Mouse (Mus musculus): Measurements from ENCODE around the gene Erp27.

Gene Erp27

DNA sequence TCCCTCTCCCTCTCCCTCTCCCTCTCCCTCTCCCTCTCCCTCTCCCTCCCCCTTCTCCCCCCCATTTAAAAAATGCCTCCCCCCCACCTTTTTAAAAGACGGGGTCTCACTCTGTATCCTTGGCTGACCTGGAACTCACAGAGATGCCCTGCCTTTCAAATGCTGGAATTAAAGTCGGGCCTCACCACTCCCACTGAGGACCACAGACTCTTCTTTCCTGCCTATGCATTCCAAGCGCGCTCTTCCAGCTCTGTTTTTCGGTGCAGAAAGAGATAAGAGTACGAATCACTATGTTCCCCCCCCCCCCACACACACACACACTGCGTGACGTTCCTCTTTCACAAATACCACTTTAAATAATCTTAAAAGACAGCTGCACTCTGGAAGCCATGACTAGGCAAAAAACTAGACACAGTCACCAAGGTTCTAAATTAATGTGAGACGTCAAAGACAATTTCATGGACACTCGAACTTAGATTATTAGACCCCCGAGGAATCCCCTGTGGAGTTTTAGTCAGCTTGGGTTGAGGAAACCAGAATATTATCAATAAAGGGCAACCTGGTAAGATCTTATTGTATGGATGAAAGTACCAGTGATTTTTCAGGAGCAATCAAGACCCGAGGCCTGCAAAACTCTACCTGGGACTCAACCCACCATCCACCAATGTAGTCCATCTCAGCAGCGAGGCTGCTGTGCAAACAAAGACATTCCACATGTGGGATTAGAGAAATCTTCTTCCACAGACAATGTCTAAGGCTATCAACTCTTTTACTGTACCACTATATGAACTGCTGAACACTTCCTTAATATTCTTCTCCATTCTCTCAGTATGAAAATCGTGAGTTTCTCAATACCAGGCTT, 17.6 kb upstream of the Erp27 start:
- no peak for DNase-seq (ENCODE audit: low read depth, low spot score)

DNA sequence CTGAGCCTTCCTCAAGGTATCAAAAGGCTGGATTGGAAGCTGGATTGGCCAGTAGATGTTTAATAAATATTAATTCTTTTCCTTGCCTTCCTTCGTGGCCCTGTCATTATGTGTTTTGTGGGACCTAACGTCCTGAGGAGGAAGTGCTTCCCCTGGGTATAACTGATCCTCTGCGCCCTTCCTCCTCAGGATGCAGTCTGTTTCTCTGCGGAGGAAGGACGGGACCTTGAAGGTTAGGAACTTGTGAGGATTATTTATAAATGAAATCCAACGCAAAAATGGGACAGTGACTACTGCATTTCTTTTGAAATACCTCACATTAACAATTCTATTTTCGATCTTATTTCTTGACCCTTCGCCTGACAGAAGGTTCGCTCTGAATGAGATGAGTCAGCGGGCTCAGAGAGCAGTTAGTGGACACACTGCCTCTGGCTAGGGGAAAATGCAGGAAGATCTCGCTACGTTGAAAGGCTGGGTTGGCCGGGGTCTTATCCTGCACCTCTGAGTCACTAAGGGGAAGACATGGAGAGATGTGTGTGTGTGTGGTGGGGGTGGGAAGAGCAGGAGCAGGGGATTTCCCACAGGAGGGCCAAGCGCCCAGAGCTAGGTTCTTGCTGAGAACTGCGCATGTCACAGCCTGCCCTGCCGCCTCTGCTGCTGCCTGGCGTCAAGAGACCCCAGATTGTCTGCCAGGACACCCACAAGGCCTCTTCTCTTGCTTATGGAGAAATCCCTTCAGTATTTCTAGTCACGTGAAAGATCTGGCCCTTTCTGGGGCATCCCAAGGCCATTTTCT, 16.5 kb upstream of the Erp27 start:
- DNase-seq (ENCODE audit: low read depth, low spot score): no peak

DNA sequence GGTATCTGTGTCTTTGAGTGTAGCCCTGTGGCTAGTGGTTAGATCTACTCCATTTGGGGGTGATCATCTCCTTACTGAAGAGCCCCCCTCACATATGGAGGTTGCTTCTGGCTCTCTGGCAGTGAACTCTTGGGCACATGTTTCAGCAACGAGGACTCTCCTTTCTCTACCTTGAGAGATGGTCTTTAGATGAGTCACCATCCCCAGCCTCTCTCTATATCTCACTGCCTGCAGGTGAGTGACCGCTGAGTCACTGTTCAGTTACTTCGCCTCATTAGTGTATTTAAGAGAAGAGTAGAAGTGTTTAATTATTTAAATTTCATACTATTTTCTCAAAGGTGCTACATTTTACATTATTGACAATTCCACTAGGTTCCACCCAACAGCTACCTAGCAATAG, 15.1 kb upstream of the Erp27 start:
- no peak for DNase-seq (ENCODE audit: low read depth, low spot score)

DNA sequence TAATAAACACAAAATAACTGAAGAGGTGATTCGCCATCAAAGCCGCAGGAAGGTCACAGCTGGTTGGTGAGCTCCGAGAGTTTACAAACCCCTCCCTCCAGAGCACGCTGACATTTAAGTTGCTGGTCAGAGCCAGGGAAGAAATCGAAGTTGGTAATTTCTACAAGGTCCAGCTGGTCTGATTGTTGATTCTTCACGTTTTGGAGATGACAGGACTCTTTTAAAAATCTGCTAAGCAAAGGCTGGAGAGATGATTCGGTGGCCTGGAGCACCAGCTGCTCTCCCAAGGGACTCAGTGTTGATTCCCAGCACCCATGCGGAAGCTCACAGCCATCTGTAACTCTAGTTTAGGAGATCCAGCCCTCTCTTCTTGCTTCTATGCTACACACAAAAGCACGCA, 14.4 kb upstream of the Erp27 start:
- no peak for DNase-seq (ENCODE audit: low read depth, low spot score)

DNA sequence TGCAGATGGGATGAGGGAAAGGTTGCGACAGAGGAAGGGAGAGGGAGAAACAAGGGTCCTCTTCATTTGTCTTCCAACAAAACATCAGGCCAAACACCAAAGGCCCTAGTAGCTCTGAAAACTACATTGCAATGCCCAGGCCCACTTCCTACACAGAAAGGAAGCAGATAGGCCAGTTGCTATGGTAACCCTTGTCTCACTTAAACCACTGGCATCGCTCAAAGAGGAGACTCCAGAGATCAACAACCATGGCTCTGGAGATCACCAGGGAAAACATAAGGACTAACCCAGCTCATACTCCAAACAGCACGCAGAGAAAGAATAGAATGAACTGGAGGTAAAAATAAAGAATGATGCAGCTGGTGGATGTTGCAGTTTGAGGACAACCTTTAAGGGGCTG, 13.3 kb upstream of the Erp27 start:
- DNase-seq (ENCODE audit: low read depth, low spot score): no peak

DNA sequence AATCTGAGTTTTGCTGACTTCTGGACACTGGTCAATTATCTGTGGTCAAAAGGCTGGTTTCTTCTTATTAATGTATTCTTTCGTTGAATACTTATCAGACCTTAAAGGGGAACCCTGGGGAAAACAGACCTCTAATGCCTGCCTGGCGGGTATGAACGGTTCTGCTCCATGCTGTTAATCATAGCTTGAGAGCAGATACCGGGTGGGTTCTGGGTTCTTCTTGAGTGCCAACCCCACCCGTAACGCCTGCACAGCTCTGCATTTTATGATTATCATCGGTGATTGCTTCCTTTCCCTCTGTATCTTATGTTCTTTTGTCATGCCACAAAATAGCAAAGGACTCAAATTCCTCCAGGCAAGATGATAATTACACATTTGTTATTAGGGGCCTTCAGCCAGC, 12.1 kb upstream of the Erp27 start:
- DNase-seq (ENCODE audit: low read depth, low spot score): no peak

DNA sequence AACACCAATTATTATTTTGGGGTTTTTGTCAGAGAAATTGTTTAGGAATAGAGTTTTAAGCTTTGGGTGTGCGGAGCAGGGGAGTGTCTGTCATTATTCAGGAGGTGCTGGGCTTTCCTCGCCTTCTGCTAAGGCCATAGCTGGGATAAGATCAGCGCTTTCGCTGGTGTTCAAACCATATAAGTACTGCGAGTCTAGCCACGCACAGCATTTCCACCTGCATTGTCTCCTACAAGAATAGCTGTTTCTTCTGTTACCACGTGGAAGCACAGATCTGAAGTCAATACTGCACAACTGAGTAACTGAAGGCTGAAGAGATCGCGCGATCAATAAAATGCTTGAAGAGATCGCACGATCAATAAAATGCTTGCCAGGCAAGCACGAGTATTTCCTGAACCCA, 9.3 kb upstream of the Erp27 start:
- DNase-seq (ENCODE audit: low read depth, low spot score): no peak

DNA sequence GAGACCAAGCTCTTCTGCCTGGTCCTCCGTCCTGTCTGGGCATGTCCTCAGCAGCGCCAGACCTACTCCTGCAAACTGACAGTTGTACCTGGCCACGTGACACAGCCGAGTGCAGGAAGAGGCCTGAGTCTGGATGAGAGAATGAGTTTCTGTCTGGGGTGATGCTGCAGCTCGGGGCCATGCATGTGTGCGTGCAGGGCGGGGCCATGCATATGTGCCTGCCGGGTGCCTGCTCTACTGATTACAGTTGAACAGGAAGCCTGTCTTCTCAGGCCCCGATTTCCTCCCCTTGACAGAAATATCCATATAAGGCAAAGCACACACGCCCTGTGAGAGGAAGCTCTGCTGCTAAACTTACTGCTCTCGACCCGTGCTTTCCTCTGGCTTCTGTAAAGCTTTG, 8.7 kb upstream of the Erp27 start:
- no peak for DNase-seq (ENCODE audit: low read depth, low spot score)

DNA sequence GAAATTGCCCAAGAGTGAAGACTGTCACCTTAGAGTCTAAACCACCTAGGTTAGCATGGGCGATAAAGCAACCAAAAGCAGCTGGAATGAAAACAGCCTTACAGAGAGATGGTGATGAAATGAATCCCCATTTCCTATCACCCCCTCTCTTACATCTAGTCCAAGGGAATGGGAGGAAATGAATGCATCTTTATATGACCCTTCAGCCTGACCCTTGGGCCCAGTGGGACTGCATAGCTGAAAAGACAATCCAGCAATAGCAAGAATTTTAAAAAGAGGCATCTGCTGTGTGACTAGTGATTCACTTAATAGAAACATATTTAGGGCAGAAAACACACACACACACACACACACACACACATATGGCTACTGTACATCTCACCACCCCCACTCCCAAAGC, 5.6 kb upstream of the Erp27 start:
- no peak for DNase-seq (ENCODE audit: low read depth, low spot score)

DNA sequence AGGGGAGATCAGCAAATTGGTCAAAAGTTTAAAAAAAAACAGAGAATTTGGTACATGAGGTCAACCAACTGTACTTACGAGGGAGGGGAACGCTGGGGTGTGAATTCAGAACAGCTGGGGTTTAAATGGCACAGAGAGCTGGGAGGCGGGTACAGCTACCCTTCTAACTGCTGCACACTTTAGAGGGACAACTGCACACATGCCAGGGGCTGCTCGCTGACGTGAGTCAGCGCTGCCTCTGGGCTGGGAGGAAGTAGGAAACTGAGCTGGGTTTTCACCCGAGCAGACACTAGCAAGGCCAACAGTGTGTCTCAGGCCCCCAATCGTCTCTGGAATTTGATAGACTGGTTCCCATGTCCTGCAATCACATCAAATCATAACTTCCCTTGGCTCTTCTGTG, 3.1 kb upstream of the Erp27 start:
- DNase-seq (ENCODE audit: low read depth, low spot score): no peak

DNA sequence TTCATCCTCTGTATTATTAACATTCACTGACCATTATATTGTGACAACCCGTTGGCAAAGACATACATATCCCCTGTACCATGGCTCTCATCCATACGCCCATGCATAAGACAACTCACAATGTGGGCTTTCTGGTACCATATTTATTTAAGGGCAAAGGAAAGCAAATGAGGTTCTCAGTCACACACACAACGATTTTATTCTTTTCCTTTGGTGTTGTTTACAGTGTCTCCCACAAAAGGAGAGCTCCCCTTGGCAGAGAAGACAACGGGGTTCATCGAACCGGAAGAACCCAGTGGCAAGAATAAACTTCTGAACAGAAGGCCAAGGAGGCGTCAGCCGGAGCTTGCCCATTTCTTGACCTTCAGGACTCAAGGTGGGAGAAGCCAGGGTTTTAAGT, 1.6 kb upstream of the Erp27 start, which contains the start of gene Pde6h:
Gene Pde6h (plus strand): TSS at position 301 of the 400 bp plus-strand sequence.
- no peak for DNase-seq (ENCODE audit: low read depth, low spot score)

DNA sequence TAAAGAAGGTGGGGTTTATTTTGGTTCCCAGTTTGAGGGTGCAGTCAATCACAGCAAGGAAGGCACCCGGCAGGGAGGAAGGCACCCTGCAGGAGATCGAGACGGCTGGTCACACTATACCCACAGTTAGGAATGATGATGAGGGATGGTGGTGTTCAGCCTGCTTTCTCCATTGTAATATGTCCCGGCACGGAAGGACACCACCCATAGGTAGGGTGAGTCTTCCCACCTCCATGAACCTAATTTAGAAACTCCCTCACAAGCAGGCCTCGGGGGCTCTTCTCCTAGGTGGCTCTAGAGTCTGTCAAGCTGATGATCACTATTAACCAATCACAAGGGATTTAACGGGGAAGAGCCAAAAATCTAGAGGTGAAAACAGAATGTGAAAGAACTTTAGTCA, 891 bp upstream of the Erp27 start:
- DNase-seq (ENCODE audit: low read depth, low spot score): no peak

DNA sequence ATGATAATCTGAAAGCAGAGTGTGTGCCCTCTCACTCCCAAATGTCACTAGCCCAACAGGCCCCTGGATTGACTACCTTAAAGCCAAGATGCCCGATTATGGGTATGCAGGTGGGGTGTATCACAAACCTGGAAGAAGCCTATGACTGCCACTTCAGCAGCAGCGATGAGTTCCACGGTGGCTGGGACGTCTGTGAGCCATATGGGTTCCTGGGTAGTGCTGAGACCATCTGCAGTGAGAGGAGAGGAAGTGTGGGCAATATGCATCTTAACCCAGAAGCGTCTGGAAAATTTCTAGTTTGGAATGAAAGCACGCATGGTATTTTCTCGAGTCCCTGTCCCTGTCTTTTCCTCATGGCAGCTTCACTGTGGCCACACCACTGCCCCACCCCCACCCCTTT, 379 bp downstream of the Erp27 start:
- DNase-seq (ENCODE audit: low read depth, low spot score): no peak

DNA sequence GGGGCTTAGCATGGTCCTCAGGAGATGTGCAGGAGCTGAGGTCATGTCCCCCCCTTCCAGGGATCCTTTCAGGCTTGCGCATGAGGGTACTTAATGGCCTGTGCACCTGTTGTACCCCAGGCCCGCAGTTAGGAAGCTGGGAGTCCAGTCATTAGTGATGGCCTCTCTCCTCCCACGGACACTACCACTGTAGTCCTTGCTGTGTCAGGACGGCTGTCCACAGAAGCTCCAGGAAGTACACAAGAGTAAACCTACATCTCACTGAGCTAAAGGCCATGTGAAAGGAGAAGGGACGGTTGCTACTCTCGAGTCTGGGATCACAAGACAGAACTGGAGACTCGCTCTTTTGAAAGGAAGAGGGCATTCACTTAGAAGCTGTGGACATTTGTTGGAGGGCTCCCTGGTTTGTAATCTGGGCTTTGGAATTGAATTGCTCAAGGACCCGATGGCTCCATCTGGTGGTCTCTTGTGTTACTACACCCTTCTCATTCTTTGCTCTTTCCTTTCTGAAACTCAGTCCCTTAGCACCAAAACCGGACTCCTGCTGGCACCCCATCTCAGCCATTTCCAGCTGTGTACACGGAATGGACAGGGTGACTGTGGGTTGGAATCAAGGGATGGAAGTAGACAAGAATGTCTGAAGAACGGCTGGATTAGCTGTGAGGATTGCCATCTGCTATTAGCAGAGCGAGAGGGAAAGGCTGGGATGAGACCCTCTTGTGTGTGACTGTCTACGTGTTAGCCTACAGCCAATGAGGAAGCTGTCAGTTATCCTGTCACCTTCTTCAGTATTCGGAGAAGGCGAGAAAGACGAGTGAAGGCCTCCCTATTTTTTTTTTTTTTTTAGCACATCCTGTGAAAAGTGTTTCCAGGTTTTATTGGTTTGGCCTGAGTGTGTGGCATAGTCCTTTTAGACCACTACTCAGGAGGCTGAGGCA, 1.4 kb downstream of the Erp27 start:
- peak; percentile 41 for DNase-seq (ENCODE audit: low read depth, low spot score)

DNA sequence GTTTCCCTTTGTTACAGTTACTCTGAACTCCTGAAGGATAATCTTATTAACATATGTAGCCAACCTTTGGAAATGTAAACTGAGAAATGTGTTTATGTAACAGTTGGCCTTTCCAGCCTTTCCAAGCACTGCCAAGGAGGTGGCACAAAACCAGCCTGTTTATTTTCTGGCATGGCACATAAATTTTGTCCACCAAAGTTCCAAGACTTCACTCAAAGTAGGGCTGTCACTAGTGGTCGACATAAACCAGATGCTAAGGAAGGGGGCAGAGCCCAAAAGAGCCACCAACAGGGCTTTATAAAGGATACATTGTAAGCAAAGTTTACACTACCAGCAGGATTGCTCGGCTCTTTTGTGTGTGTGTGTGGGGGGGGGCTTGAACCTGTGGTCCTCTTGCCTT, 4.1 kb downstream of the Erp27 start:
- DNase-seq (ENCODE audit: low read depth, low spot score): no peak

DNA sequence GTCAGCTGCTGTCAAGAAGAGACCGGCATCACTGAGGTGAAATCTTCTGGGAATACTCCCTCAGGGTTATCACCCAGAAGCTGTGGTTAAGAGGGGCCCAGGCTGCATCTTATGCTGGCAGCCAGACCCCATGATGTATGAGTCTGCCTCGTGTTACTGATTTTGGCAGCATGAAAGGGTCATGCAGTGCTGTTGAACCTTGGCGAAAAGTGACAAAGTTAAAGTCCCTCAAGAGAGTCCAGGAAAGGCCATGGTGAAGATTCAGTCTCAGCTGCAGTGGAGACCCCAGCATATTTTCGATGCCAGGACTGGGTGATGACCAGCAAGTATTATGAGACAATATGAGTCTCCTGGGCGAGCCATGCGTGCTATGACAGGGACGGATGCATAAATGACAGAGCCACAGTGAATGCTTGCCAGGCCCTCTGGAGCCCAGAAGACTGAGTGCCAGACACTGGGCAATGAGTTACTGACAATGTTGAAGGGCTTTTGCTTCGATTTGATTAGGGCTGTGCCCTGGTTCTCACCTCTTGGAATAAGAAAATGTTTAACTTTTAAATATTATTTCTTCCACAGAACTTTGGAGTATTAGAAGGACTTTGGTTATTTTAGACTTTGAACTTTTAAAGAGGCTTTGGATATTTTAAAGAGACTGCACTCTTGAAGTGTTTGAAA, 6.1 kb downstream of the Erp27 start:
- no peak for DNase-seq (ENCODE audit: low read depth, low spot score)

DNA sequence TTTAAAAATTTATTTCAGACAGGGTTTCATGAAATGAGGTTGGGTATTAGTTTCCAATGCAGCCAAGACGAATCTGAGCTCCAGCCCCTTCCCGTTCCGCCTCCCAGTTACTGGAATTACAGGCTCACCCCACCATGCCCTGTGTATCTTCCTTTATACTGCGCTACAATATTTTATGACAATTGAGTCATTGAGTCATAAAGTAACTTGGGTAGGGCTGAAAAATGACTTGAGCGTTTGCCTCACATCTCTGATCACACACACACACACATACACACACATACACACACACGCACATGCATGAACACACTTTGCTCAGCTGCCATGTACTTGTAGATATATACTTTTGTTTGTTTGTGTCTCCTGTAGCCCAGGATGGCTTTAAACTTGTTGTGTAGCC, 7.7 kb downstream of the Erp27 start:
- DNase-seq (ENCODE audit: low read depth, low spot score): no peak

DNA sequence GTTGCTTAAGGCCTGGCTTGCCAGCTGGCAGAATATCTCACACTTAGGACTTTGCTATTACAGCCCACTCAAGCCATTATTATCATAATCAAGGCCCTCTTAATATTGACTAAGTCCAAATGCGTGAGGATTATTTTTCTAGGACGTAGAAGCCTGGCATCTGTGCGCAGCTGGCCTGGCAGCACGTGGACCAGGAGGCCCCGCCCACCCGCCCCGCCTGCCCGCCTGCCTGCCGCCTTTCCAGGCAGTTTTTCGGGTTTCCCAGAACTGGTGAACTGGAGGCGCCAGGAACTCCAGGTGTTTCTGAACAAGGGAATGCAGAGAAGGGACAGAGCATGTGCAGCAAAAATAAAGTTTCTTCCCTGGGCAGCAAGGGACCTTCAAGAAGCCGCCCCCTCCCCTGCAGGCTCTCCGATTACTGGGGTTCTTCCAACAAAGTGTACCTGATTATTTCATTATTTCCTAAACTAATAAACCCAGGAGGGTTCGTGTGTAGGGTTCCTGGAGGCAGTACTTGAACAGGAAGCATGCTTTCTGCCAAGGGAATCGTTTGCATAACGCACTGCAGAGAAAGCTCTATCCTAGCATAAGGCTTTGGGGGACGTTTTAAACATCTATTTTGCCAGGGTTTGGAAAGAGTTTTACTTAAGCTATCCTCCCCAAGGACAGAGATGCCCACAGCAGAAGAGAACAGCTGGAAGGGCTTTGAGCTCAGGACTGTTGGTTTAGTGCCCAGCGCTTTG, 8.4 kb downstream of the Erp27 start:
- DNase-seq (ENCODE audit: low read depth, low spot score): peak; percentile 23

DNA sequence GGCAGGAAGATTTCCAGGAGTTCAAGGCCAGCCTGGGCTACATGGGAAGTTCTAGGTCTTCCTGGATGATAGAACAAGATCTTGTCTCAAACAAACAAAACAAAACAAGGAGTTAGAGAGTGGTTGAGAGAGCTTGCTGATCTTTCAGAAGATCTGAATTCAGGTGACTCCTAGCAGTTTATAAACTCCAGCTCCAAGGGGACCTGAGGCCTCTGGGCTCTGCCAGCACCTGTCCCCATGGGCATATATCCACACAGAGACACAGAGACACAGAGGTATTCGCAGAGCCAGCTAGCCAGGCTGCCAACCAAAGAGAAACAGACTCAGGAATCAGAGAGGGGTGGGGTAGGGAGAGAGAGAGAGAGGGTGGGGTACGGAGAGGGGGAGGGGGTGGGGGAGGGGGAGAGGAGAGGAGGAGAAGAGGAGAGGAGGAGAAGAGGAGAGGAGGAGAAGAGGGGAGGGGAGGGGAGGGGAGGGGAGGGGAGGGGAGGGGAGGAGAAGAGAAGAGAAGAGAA, 9.2 kb downstream of the Erp27 start:
- DNase-seq (ENCODE audit: low read depth, low spot score): no peak

DNA sequence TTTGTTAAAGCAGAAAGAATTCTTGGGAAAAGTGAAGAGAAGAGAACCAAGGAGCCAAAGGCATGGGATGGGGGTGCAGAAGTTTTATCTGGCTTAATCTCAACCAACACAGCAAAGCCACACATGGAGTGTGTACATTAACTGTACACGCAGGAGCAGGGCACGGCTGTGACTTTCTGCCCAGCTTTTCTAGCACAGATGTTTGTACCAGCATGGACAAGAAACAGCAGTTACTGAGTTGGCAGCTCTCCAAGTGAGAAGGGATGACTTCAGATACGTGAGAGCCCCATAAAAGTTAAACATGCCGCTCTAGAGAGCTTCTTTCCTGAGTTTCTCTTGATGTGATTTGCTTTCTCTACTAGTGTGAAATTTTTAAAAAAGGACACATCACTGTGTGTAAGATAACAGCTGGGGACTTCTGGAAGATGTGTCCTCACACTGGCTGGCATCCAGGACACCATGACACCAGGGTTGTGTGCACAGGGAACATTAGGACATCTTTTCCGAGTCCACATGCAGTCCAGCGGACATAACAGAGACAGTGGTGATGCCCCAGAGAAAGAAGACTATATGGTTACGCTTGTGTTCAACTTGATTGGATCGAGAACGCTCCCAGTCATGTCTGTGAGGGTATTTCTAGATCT, 11.6 kb downstream of the Erp27 start:
- no peak for DNase-seq (ENCODE audit: low read depth, low spot score)
